Mouse (Mus musculus) adipocyte (in vitro differentiated cells): ENCODE measurements around the gene Pim1.

ENCODE experiments used
- DNase-seq: peaks from one replicate; pipeline ENCODE4 v3.0.0-alpha.2; 2016; ENCODE audit warnings: low spot score

The Pim1 gene

DNA sequence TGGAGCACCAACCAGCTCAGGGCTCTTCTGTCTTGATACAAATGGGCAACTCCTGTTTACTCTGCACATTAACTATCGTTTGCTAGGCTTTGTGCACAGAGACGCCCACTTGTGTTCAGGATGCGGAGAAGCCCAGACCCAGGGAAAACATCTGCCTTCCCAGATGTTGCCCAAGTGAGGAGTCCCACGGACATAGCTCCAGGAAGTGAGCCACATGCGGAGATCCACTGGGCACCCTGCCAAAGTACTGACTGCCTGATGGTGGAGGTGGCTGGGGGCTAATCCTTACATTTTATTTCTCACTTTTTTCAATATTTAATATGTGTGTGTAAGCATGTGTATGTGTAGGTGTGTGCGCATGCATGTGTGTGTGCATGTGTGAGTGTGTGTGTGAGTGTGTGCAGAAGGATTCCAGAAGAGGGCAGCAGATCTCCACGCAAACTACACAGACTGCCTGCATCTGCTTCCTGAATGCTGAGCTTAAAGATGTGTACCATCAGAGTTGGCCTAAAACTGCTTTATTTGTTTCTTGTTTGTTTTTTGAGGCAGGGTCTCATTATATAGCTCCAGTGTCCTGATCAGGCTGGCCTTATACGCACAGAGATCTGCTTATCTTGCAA lies 38.1 kb downstream of the Pim1 start:
- DNase-seq = no peak

DNA sequence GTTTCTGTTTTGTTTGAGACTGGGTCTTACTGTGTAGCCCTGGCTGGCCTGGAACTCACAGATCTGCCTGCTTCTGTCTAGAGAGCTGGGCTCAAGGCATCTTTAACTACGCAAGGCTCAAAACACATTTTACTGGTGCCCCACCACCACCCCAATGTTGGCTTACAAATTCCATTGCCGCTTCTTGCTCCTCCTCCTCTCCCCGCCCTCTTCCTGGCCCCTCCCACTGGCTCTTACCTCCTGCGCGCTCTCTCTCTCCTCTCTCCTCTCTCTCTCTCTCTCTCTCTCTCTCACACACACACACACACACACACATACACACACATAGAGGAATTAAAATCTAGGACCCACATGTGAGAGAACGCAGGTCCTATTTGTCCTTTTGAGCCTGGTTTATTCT lies 40.0 kb downstream of the Pim1 start:
- no peak for DNase-seq

DNA sequence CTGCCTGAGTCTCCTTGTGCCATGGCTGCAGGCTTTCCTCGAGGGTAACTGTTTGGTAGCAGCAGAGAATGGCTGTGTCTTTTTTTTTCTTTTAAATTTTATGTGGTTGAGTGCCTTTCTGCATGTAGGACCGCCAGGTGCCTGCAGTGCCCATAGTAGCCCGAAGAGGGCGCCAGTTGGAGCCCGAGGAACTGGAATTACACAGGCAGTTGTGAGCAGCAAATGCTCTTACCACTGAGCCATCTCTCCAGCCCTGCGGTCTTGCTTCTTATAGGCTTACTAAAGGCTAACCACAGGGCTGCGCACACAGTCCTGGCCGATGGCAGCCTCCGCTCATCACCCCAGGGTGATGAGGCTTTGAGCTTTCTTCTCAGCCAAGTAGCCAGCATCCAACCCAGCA lies 40.7 kb downstream of the Pim1 start:
- DNase-seq = no peak

- DNase-seq = no peak
Observed at GRCm38 (mm10) chr17:29531757-29532384, 41.3 kb downstream of the Pim1 start.

GRCm38 (mm10) chr17:29533866-29534265 lies 43.3 kb downstream of the Pim1 start:
- no peak for DNase-seq

DNA sequence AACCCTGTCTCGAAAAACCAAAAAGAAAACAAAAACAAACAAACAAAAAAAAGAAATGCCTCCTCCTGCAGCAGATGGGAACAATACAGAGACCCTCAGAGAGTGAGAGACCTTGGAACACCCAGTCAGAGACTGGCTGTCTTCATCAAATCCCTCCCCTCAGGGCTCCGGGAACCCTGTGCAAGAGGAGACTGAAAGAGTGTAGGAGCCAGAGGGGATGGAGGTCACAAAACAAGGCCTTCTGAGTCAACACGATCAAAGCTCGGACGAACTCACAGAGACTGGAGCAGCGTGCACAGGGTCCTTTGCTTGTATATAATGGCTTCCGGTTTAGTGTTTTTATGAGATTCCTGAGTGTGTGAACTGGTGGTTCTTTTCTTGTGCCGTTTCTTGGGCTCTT lies 49.9 kb downstream of the Pim1 start:
- no peak for DNase-seq

DNA sequence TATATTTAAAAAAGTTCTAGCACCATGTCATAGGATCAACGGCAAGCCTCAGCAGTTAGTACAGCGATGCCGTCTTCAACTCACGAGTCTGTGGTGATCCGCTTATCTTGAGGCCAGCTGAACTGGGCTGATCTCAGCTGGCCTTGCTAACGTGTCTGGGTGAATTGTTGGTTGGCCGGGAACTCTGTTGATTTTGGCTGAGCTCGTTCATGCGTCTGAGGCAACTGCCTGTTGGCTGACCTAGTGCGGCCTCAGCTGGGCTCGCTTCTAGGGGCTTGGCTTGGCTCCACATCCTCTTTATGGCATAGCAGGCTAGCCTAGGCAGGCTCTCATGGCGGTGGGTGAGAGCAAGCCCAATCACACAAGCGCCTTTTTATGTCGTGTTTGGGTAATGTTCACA lies 50.9 kb downstream of the Pim1 start:
- peak; percentile 95 for DNase-seq

DNA sequence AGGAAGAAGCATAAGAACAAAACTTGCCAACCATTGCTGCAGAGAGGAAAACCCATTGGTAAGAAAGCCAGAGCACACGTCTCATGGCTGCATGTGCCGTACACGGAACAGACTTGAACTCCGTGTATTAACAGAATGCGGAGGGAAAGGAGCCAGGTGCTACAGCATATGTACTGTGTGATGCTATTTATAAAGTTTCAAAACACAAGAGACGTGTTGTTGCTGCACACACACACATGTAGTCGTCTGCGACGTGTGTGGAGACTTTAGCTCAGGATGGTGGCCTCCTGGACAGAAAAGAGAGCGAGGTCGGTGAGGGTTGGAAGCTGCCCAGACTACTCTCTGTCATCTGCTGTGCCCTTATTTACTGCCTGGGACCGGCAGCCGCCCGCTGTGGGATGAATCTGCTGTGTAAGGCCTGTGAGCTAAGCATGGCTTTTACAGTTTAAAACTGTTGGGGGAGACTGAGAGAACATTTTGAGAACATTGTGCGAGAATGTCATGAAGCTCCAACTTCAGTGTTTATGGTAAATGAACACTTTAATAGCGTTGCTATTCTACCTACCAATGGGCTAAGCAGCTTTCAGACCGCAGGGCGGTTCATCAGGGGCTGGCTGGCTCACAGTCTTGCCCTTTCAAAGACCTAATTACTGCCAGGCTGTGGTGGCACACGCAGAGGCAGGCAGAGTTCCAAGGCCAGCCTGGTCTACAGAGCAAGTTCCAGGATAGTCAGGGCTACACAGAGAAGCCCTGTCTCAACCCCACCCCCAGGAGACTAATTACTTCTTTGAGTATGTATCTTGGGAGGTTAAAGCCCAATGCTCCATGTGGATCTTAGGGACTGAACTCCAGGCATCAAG lies 52.5 kb downstream of the Pim1 start:
- DNase-seq = no peak

DNA sequence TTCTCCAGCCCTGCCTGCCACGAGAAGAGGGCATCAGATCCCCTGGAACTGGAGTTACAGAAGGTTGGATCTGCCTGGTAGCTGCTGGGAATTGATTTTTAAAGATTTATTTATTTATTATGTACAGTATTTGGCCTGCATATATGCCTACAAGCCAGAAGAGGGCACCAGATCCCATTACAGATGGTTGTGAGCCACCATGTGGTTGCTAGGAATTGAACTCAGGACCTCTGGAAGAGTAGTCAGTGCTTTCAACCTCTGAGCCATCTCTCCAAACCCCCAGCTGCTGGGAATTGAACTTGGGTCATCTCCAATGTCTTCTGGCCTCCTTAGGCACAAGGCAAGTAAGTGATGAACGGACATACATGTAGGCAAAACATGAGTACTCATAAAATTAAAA lies 53.5 kb downstream of the Pim1 start:
- DNase-seq = no peak

DNA sequence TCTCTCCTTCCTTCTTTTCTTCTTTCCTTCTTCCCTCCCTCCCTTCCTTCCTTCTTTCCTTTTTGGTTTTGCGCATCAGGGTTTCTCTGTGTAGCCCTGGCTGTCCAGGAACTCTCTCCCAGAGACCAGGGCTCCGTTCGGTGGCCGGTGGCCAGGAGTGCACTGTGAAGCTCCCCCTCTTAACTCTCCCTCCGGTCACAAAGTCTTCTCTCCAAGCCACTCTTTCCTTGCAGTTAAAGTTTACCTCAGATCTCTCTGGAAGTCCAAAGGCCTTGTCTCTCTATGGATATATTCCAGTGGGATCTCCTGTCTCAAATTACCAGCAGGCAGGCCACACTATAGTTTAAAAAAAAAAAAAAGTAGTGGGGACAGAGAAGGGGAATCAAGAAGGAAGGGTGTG lies 54.7 kb downstream of the Pim1 start:
- DNase-seq = no peak
